Mouse (Mus musculus) limb, embryonic 10.5 days (tissue): ENCODE measurements around the gene Zfp800. TPM values are rescaled to one million over a fixed set of nuclear protein-coding genes. Genes with fewer than 3 reads are reported as not detected.

Source experiments
- DNase-seq: peaks from one replicate; pipeline ENCODE4 v3.0.0-alpha.2; 2017; ENCODE audit warnings: low spot score
- H3K27ac ChIP-seq: fragments of 300-500 bp; sonication (generic); 2 replicates; pipeline ENCODE4 v1.5.1; 2016; ENCODE audit warnings: mild to moderate bottlenecking
- H3K27me3 ChIP-seq: fragments of 300-500 bp; sonication (generic); 2 replicates; pipeline ENCODE4 v1.6.1; 2016; ENCODE audit warnings: low read depth, mild to moderate bottlenecking; ENCODE audit not compliant: poor library complexity, severe bottlenecking
- H3K36me3 ChIP-seq: fragments of 300-500 bp; sonication (generic); 2 replicates; pipeline ENCODE4 v1.6.1; 2016; ENCODE audit warnings: mild to moderate bottlenecking, moderate library complexity
- H3K4me1 ChIP-seq: fragments of 300-500 bp; sonication (generic); 2 replicates; pipeline ENCODE4 v1.6.1; 2016
- H3K4me3 ChIP-seq: fragments of 300-500 bp; sonication (generic); 2 replicates; pipeline ENCODE4 v1.5.1; 2016; ENCODE audit warnings: mild to moderate bottlenecking, moderate library complexity
- H3K9me3 ChIP-seq: fragments of 300-500 bp; sonication (generic); replicated peaks from 2 replicates; pipeline ENCODE4 v1.6.1; 2016; ENCODE audit warnings: mild to moderate bottlenecking
- WGBS: fragments of 180-500 bp; shearing (Covaris S2); methylation state at CpG from one replicate; pipeline ENCODE4 v1.1.7; 2016; 5-methylcytosine and 5-hydroxymethylcytosine counted together
- polyA plus RNA-seq: library from polyadenylated mRNA; unstranded; fragments of >200 nt; fragmentation: Nextera tagmentation; extraction: Ambion mirVana; gene quantifications from 2 replicates; pipeline ENCODE4 v1.2.1, GENCODE M21; 2016

Gene Zfp800
- polyA plus RNA-seq, 1 experiment from 2014 or later, result 10.5 TPM

- Histone ChIP-seq H3K9me3 (no peaks in the 10 kb centered on the region), H3K27ac (peak overlapping the region; percentile 88), H3K4me1 (no peaks in the 10 kb centered on the region), H3K27me3 (peaks cover 6% of the 10 kb centered on the region; the same call in 1 of the 2 replicates), H3K36me3 (no peaks in the 10 kb centered on the region), H3K4me3 (peak overlapping the region; percentile 66)
- WGBS, result 36% methylated on average over 13 of the region's 13 CpGs
- peak; percentile 31 for DNase-seq
These were observed 183.0 kb downstream of the Zfp800 start for GRCm38 (mm10) chr6:28214658-28215267.

- 45% methylated on average over 4 of the region's 4 CpGs for WGBS
These were observed 194.4 kb downstream of the Zfp800 start for GRCm38 (mm10) chr6:28203454-28203853.

GRCm38 (mm10) chr6:28202833-28203232 is 195.0 kb downstream of the Zfp800 start:
- Histone ChIP-seq H3K4me3 (no peak overlapping the region), H3K36me3 (no peaks in the 10 kb centered on the region), H3K27me3 (no peaks in the 10 kb centered on the region), H3K4me1 (no peaks in the 10 kb centered on the region), H3K9me3 (no peaks in the 10 kb centered on the region), H3K27ac (no peak overlapping the region)
- DNase-seq, result no peak
- 48% methylated on average over 6 of the region's 6 CpGs for WGBS

More at GRCm38 (mm10) chr6:28203454-28203853, 194.4 kb downstream of the Zfp800 start:
- H3K27ac ChIP-seq, result no peak overlapping the region
- no peaks in the 10 kb centered on the region for H3K4me1 ChIP-seq
- DNase-seq, result no peak
- no peaks in the 10 kb centered on the region for H3K27me3 ChIP-seq
- no peaks in the 10 kb centered on the region for H3K9me3 ChIP-seq
- H3K36me3 ChIP-seq, result no peaks in the 10 kb centered on the region
- H3K4me3 ChIP-seq, result no peak overlapping the region

- Histone ChIP-seq H3K27ac (no peak overlapping the region), H3K27me3 (no peaks in the 10 kb centered on the region), H3K4me3 (no peak overlapping the region), H3K9me3 (no peaks in the 10 kb centered on the region), H3K4me1 (peaks cover 7% of the 10 kb centered on the region), H3K36me3 (no peaks in the 10 kb centered on the region)
- DNase-seq, result no peak
- WGBS, result 71% methylated on average over 2 of the region's 2 CpGs
These were observed 203.9 kb downstream of the Zfp800 start for GRCm38 (mm10) chr6:28193901-28194300.

DNA sequence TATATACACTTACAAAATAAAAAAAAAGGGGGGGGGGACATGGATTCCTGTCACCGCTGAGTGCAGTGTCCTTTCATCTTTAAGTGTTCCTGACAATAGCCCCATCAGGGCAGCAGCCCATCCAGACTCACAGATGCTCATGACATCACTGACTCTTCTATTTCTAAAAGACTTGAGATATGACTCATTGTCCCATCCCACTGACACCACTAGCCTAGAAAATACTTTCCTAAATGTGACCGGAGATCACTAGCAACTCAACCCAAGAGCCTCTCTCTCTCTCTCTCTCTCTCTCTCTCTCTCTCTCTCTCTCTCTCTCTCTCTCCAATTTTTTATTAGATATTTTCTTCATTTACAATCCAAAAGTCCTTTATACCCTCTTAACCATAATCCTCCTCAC is 205.9 kb downstream of the Zfp800 start:
- no peaks in the 10 kb centered on the region for H3K36me3 ChIP-seq
- WGBS, result 88% methylated on average over 2 of the region's 2 CpGs
- H3K4me1 ChIP-seq, result peaks cover 7% of the 10 kb centered on the region
- no peaks in the 10 kb centered on the region for H3K27me3 ChIP-seq
- no peak overlapping the region for H3K4me3 ChIP-seq
- H3K27ac ChIP-seq, result no peak overlapping the region
- DNase-seq, result no peak
- no peaks in the 10 kb centered on the region for H3K9me3 ChIP-seq

Other genes starting within 250 kb of the Zfp800 start
- gene Arf5, start 25.6 kb upstream of the Zfp800 start, polyA plus RNA-seq, result 251 and 298 TPM in 2 replicates
- gene Fscn3, start 29.8 kb upstream of the Zfp800 start, polyA plus RNA-seq, result not detected in 2 replicates
- gene Gcc1, start 30.4 kb upstream of the Zfp800 start, polyA plus RNA-seq, result 8.3 and 10.7 TPM in 2 replicates
- gene Pax4, start 51.3 kb upstream of the Zfp800 start, polyA plus RNA-seq, result not detected in 2 replicates
- gene Snd1, start 77.1 kb upstream of the Zfp800 start, polyA plus RNA-seq, result 119 and 138 TPM in 2 replicates